Mouse (Mus musculus): ENCODE measurements at regions not wholly inside any gene's neighbourhood (a gene's known extent, or its start where the extent isn't known, plus 50 kb on each side); places are given as distances from the start of the nearest gene placed in this dataset.

DNA sequence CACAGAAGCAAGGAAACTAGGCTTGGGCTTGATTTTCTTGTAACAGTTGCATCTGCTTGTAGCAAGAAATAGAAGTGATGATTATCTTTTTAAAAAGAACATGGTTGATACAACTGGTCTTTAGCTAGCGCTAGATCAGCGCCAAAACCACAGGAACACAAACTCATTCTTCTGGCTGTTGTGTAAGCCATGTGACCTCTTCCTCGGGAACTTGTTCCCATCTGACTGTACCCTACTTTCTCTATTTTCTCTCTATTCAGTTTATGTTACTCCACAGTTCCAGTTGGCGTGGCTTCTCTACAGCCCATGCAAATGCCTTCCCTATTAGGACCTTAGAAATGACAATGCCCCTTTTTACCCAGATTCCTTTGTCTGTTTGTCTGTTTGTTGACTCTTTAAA is 187.4 kb downstream of the Prkcq start:
- Histone ChIP-seq H3K4me3 (no peak overlapping the region), H3K36me3 (ENCODE audit: control insufficient read depth, insufficient read depth) (no peaks in the 10 kb centered on the region), H3ac (ENCODE audit: control insufficient read depth, insufficient read length) (no peak overlapping the region), H3K4me2 (ENCODE audit: low read depth) (no peak overlapping the region), H3K79me2 (ENCODE audit: control insufficient read depth, insufficient read depth) (no peaks in the 10 kb centered on the region), H3K27me3 (ENCODE audit: control insufficient read depth, insufficient read depth, insufficient read length) (no peaks in the 10 kb centered on the region)
- TF ChIP-seq E2F4 (IDR thresholded peaks at IDR 0.05; ENCODE audit: insufficient read depth), result no peak
- TF ChIP-seq MYOG (IDR thresholded peaks at IDR 0.05; ENCODE audit: control insufficient read depth in 1 of 3, insufficient read depth in 1 of 3, insufficient read length in 2 of 3, low read depth in 2 of 3), result no peak
- peak; percentile 27 for TF ChIP-seq USF1 (IDR thresholded peaks at IDR 0.05; ENCODE audit: low read depth)
- no peak for TF ChIP-seq POLR2AphosphoS2 (IDR thresholded peaks at IDR 0.05; ENCODE audit: insufficient read length, low read depth)
- TF ChIP-seq POLR2A (IDR thresholded peaks at IDR 0.05; ENCODE audit: insufficient read length, low read depth), result no peak
- TF ChIP-seq REST (IDR thresholded peaks at IDR 0.05; ENCODE audit: insufficient read depth, insufficient read length), result no peak
- no peak for TF ChIP-seq MAX (IDR thresholded peaks at IDR 0.05; ENCODE audit: low read depth)
- TF ChIP-seq TCF3 (IDR thresholded peaks at IDR 0.05; ENCODE audit: insufficient read length, low read depth), result no peak

DNA sequence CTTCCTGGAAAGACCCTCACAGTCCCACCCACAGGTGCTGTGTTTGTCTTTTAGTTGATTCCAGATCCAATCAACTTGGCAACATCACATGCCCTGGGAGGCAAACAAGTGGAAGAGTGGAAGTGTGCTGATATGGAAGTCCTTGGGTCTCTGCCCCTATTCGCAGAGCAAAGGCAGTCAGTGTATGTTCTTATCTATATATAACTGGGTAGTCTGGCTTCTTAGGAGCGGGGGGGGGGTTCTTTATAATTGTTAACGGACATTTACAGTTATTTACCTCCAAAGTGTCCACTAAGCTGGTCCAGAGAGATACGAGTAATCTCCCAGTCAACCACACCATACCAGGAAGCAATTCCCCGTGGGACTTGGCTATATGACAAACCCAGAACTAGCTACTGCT is 184.8 kb downstream of the Prkcq start:
- TF ChIP-seq TCF12 (IDR thresholded peaks at IDR 0.05; ENCODE audit: insufficient read depth, poor library complexity, severe bottlenecking) (no peak), CEBPB (IDR thresholded peaks at IDR 0.05; ENCODE audit: insufficient read depth, poor library complexity, severe bottlenecking) (no peak), POLR2A (IDR thresholded peaks at IDR 0.05; ENCODE audit: insufficient read length, low read depth) (no peak), MAX (IDR thresholded peaks at IDR 0.05; ENCODE audit: low read depth) (no peak)
- H3K79me2 ChIP-seq (ENCODE audit: control insufficient read depth, insufficient read depth), result no peaks in the 10 kb centered on the region
- no peaks in the 10 kb centered on the region for H3K27me3 ChIP-seq (ENCODE audit: control insufficient read depth, insufficient read depth, insufficient read length)
- H3K4me3 ChIP-seq, result no peak overlapping the region
- no peak overlapping the region for H3K4me2 ChIP-seq (ENCODE audit: low read depth)
- H3K36me3 ChIP-seq (ENCODE audit: control insufficient read depth, insufficient read depth), result no peaks in the 10 kb centered on the region
- no peak overlapping the region for H3ac ChIP-seq (ENCODE audit: control insufficient read depth, insufficient read length)

DNA sequence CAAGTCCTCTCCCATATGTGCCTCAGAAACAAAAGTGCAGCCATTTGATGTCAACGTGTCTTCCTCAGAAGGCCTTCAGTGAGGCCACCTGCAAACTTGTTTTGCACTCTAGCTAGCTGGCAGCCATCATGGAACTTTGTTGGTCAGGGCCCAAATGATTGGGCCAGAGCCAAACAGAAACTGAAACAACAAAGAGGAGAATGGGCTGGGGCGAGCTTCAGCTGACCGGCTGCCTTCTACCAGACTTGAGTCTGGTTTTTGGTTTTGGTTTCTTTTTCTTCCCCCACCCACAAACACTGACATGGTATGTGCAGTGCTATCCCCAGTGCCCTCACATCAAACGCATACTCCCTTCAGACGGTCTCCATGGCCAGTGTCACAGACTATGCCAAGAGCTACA is 183.7 kb downstream of the Prkcq start:
- Histone ChIP-seq H3K4me3 (no peak overlapping the region), H3K36me3 (ENCODE audit: control insufficient read depth, insufficient read depth) (no peaks in the 10 kb centered on the region), H3ac (ENCODE audit: control insufficient read depth, insufficient read length) (no peak overlapping the region), H3K4me2 (ENCODE audit: low read depth) (peak overlapping the region; percentile 9), H3K79me2 (ENCODE audit: control insufficient read depth, insufficient read depth) (no peaks in the 10 kb centered on the region), H3K27me3 (ENCODE audit: control insufficient read depth, insufficient read depth, insufficient read length) (no peaks in the 10 kb centered on the region)
- TF ChIP-seq USF1 (IDR thresholded peaks at IDR 0.05; ENCODE audit: low read depth) (no peak), MYOG (IDR thresholded peaks at IDR 0.05; ENCODE audit: control insufficient read depth in 1 of 3, insufficient read depth in 1 of 3, insufficient read length in 2 of 3, low read depth in 2 of 3) (no peak), CEBPB (IDR thresholded peaks at IDR 0.05; ENCODE audit: insufficient read depth, poor library complexity, severe bottlenecking) (no peak), TCF3 (IDR thresholded peaks at IDR 0.05; ENCODE audit: insufficient read length, low read depth) (no peak), MYOD1 (IDR thresholded peaks at IDR 0.05; ENCODE audit: control insufficient read depth in 1 of 3, insufficient read length in 2 of 3, low read depth in 2 of 3) (no peak), SRF (IDR thresholded peaks at IDR 0.05; ENCODE audit: control insufficient read depth, insufficient read length, low read depth) (no peak), REST (IDR thresholded peaks at IDR 0.05; ENCODE audit: insufficient read depth, insufficient read length) (no peak), TCF12 (IDR thresholded peaks at IDR 0.05; ENCODE audit: insufficient read depth, poor library complexity, severe bottlenecking) (no peak), POLR2A (IDR thresholded peaks at IDR 0.05; ENCODE audit: insufficient read length, low read depth) (no peak), E2F4 (IDR thresholded peaks at IDR 0.05; ENCODE audit: insufficient read depth) (no peak), POLR2AphosphoS2 (IDR thresholded peaks at IDR 0.05; ENCODE audit: insufficient read length, low read depth) (no peak), MAX (IDR thresholded peaks at IDR 0.05; ENCODE audit: low read depth) (no peak)
